Mouse (Mus musculus) bone marrow macrophage, adult 2 months (primary cell): ENCODE data around the gene Rap1gds1.

Experiments
- CTCF ChIP-seq: IDR thresholded peaks from 2 replicates; pipeline ENCODE4 v1.5.1; 2012; ENCODE audit warnings: low read depth, mild to moderate bottlenecking, low read length, moderate library complexity
- POLR2A ChIP-seq: IDR thresholded peaks from 2 replicates; pipeline ENCODE4 v1.6.1; 2012; ENCODE audit warnings: mild to moderate bottlenecking, low read depth, low read length, borderline replicate concordance

- TF ChIP-seq CTCF = no peak
- TF ChIP-seq POLR2A = peak; percentile 88; the same call in 1 of the 2 replicates
Measured at GRCm38 (mm10) chr3:139075333-139076058, 495 bp upstream of the Rap1gds1 start.
